Comparison of ENCODE assay signal across 8 mouse cellular contexts in the genomic region with DNA sequence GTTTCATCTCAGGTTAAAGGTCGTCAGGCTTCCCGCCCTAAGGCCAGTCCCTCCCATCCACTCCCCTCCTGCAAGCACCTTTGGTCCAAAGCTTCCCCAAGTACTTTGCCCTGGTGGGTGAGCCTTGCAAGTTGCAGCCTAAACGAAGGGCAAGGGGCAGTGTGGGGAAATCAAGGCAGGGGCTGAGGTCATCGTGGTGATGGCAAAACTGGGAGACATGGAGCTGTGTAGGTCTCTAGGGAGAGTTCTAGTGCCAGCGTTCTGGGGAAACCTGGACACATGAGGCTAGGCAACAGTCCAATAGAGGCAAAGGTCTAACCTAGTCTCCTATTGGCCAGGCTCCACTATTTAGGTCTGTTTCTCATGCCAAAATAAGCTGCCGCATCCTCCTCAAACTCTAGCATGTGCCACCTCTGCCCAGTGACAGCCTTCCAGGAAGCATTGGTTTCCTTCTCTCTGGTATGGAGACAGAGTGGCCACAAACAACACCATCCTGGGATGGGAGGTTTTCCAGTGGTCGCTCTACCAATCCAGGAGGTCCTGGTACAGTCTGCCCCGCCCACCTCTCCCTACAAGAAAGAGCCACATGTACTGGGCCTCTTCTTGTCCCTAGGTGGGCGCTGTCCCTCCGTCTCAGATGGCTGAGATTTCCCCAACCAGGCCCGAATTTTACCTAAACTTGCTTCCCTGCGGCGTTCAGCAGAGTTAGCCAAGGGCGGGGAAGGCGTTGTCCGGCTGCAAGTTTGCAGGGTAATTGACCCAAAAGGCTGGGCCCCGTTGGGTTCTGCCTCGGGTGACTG. TPM values are rescaled to one million over a fixed set of nuclear protein-coding genes. Genes with fewer than 3 reads are reported as not detected.
A peak's percentile ranks its signal among the peaks of the same experiment; 100 is the strongest.
DNase-seq lines count a peak whose midpoint lies in the region; TF ChIP-seq lines count a peak whose summit lies in the region.

No protein-coding gene starts in this region.

- peaks cover 4 to 13% of the 10 kb centered on the region in 2 experiments; a peak in 3 of 4 replicates for H3K4me1 ChIP-seq in CH12.LX (ENCODE audit: control insufficient read depth in 1 of 2, insufficient read depth in 2 of 2)
- no peaks in the 10 kb centered on the region for H3K4me1 ChIP-seq in embryonic fibroblast, embryonic 13.5 days (ENCODE audit: control insufficient read depth, insufficient read depth, low read length)
- peaks cover 9% of the 10 kb centered on the region; the same call in 1 of the 2 replicates for H3K4me1 ChIP-seq in kidney, adult 2 months (ENCODE audit: control insufficient read depth, insufficient read depth, low read length)

- DNase-seq in cerebellum, adult 8-10 months: peak; percentile 24
- no peak for DNase-seq in cerebellum, adult 11-12 months
- DNase-seq in CH12.LX (ENCODE audit: extremely low read depth): no peak
- peak; percentile 84 for DNase-seq in kidney, adult 2 months
- DNase-seq in lung, postnatal 14 days: peak; percentile 45
- peak; percentile 68 for DNase-seq in testis, postnatal 10 days (ENCODE audit: low spot score)
- DNase-seq in urinary bladder, postnatal 14 days (ENCODE audit: low spot score): no peak

- H3K36me3 ChIP-seq in CH12.LX (replicated peaks in 1 of 2; ENCODE audit: control insufficient read depth in 1 of 2, insufficient read depth in 1 of 2, low read length in 1 of 2): peaks cover 4 to 20% of the 10 kb centered on the region in 2 experiments
- no peaks in the 10 kb centered on the region for H3K36me3 ChIP-seq in kidney, adult 2 months (ENCODE audit: control insufficient read depth, insufficient read depth, low read length)

- dilution Hi-C loops in CH12.LX (cut with MboI; ENCODE audit: extremely low pct_ligation_motif_present, extremely low pct_unique_long_range_greater_than_20kb, low sequenced_read_pairs): no loop called here

- no peaks in the 10 kb centered on the region for H3K79me2 ChIP-seq in CH12.LX (replicated peaks; ENCODE audit: control insufficient read depth, extremely low read depth, insufficient read depth, poor library complexity, severe bottlenecking)

- in situ Hi-C loops in CH12.LX (cut with MboI; ENCODE audit: low pct_ligation_motif_present, low pct_unique_long_range_greater_than_20kb, low sequenced_read_pairs): no loop called here

- TF ChIP-seq CTCF in CH12.LX (conservative IDR thresholded peaks at IDR 0.05 in 1 of 2, IDR thresholded peaks at IDR 0.05 in 1 of 2; ENCODE audit: low read depth in 2 of 2, low read length in 2 of 2): no peak
- no peak for TF ChIP-seq CTCF in embryonic fibroblast, embryonic 13.5 days (IDR thresholded peaks at IDR 0.05; ENCODE audit: borderline replicate concordance, insufficient read depth, low read length)
- TF ChIP-seq CTCF in kidney, adult 2 months (conservative IDR thresholded peaks at IDR 0.05; ENCODE audit: insufficient read depth, insufficient read length, low read depth, low read length): no peak

- WGBS in kidney, adult 2 months: 18% methylated on average over 18 of the region's 18 CpGs

- peak overlapping the region; percentile 86 for H3K4me2 ChIP-seq in CH12.LX (ENCODE audit: insufficient read depth, low read depth, poor library complexity, severe bottlenecking)

- peak overlapping the region; percentile 62 for H3K9ac ChIP-seq in CH12.LX (ENCODE audit: insufficient read depth, low read depth)

- H3K27me3 ChIP-seq in CH12.LX (replicated peaks): peaks cover 6% of the 10 kb centered on the region
- H3K27me3 ChIP-seq in kidney, adult 2 months (replicated peaks; ENCODE audit: control insufficient read depth, insufficient read depth, low read length): no peaks in the 10 kb centered on the region

- TF ChIP-seq RAD21 in CH12.LX (IDR thresholded peaks at IDR 0.05; ENCODE audit: low read depth, low read length): no peak

- no peak overlapping the region for H3K27ac ChIP-seq in CH12.LX (ENCODE audit: insufficient read depth, low read depth)
- no peak overlapping the region for H3K27ac ChIP-seq in embryonic fibroblast, embryonic 13.5 days (ENCODE audit: insufficient read depth, low read length)
- peak overlapping the region; percentile 29 for H3K27ac ChIP-seq in kidney, adult 2 months (ENCODE audit: insufficient read depth, low read depth, low read length)

- no peak for TF ChIP-seq EP300 in CH12.LX (IDR thresholded peaks at IDR 0.05; ENCODE audit: low read length)

- H3K9me3 ChIP-seq in CH12.LX (replicated peaks; ENCODE audit: low read length): peaks cover 15% of the 10 kb centered on the region

- H3K4me3 ChIP-seq in CH12.LX (replicated peaks in 1 of 3; ENCODE audit: low read depth in 2 of 3, low read length in 2 of 3, poor library complexity in 1 of 3): peak overlapping the region; percentile 71 to 81 (median 79)
- H3K4me3 ChIP-seq in embryonic fibroblast, embryonic 13.5 days (ENCODE audit: insufficient read depth, low read length): peak overlapping the region; percentile 92
- H3K4me3 ChIP-seq in kidney, adult 2 months (ENCODE audit: insufficient read depth, low read depth, low read length): peak overlapping the region; percentile 70

- TF ChIP-seq POLR2A in CH12.LX (IDR thresholded peaks at IDR 0.05; ENCODE audit: low read depth, low read length): no peak
- no peak; the same call in 1 of the 2 replicates for TF ChIP-seq POLR2A in embryonic fibroblast, embryonic 13.5 days (IDR thresholded peaks at IDR 0.05; ENCODE audit: low read depth, low read length)
- TF ChIP-seq POLR2A in kidney, adult 2 months (IDR thresholded peaks at IDR 0.05; ENCODE audit: low read depth, low read length): no peak

TF ChIP-seq in CH12.LX, 34 proteins besides CTCF, POLR2A, EP300 and RAD21:
- no peak for TF ChIP-seq SIN3A (IDR thresholded peaks at IDR 0.05; ENCODE audit: low read length)
- no peak for TF ChIP-seq CHD2 (IDR thresholded peaks at IDR 0.05; ENCODE audit: low read length)
- no peak for TF ChIP-seq ZMIZ1 (IDR thresholded peaks at IDR 0.05; ENCODE audit: low read depth, low read length)
- TF ChIP-seq TBP (conservative IDR thresholded peaks at IDR 0.05; ENCODE audit: low read depth, low read length): no peak
- TF ChIP-seq ZKSCAN1 (IDR thresholded peaks at IDR 0.05; ENCODE audit: borderline replicate concordance, low read depth, low read length): no peak
- TF ChIP-seq CHD1 (IDR thresholded peaks at IDR 0.05; ENCODE audit: low read depth, low read length): no peak
- TF ChIP-seq MYC (IDR thresholded peaks at IDR 0.05; ENCODE audit: low read depth, low read length): no peak
- no peak for TF ChIP-seq JUN (IDR thresholded peaks at IDR 0.05; ENCODE audit: insufficient read depth, low read depth, low read length)

RNA-seq across cellular contexts. Expression of a gene that starts 1.1 kb away (rescaled TPM):
- total RNA-seq in CH12.LX (2012; rRNA removed): 21.4 and 22.2 TPM in 2 replicates
- 9.1 and 12.0 TPM in 2 replicates for total RNA-seq in CH12.LX (2014; rRNA removed)
- polyA plus RNA-seq in CH12.LX (2012; ENCODE audit: insufficient read length, low read depth): 27.1 and 27.7 TPM in 2 replicates
- polyA plus RNA-seq in embryonic fibroblast, embryonic 13.5 days (2011; ENCODE audit: insufficient read length, low read depth, missing spikeins): 89.3 and 94.7 TPM in 2 replicates
- polyA plus RNA-seq in kidney, adult 2 months (2012; rRNA removed): 91.3 and 96.7 TPM in 2 replicates

RNA-seq across cellular contexts. Expression of a gene that starts 35.0 kb away (rescaled TPM):
- not detected in 2 replicates for total RNA-seq in CH12.LX (2012; rRNA removed)
- not detected in 2 replicates for total RNA-seq in CH12.LX (2014; rRNA removed)
- not detected in 2 replicates for polyA plus RNA-seq in CH12.LX (2012; ENCODE audit: insufficient read length, low read depth)
- 0.50 TPM in 1 of 2 replicates, not detected in the other for polyA plus RNA-seq in embryonic fibroblast, embryonic 13.5 days (2011; ENCODE audit: insufficient read length, low read depth, missing spikeins)
- polyA plus RNA-seq in kidney, adult 2 months (2012; rRNA removed): 0.38 and 0.67 TPM in 2 replicates

RNA-seq across cellular contexts. Expression of a gene that starts 35.1 kb away (rescaled TPM):
- 152 and 163 TPM in 2 replicates for total RNA-seq in CH12.LX (2012; rRNA removed)
- total RNA-seq in CH12.LX (2014; rRNA removed): 119 and 133 TPM in 2 replicates
- 489 and 569 TPM in 2 replicates for polyA plus RNA-seq in CH12.LX (2012; ENCODE audit: insufficient read length, low read depth)
- 495 and 573 TPM in 2 replicates for polyA plus RNA-seq in embryonic fibroblast, embryonic 13.5 days (2011; ENCODE audit: insufficient read length, low read depth, missing spikeins)
- 1,141 and 1,152 TPM in 2 replicates for polyA plus RNA-seq in kidney, adult 2 months (2012; rRNA removed)

Comparison
In these comparisons a context has a peak if more than half of its experiments do, and no peak if none do; other contexts are left out.
1. DNase-seq: peak in cerebellum, adult 8-10 months (single experiment), kidney, adult 2 months (single experiment), lung, postnatal 14 days (single experiment) and testis, postnatal 10 days (single experiment); none in cerebellum, adult 11-12 months (single experiment), CH12.LX (single experiment) and urinary bladder, postnatal 14 days (single experiment).
2. Peak in every context shown above with its lines, with median percentiles within 50 percentile points of each other: H3K4me3 ChIP-seq.